21 mouse cellular contexts compared by ENCODE assay signal in genomic region chr11:49721358-49721757, GRCm38 (mm10). TPM values are rescaled to one million over a fixed set of nuclear protein-coding genes. Genes with fewer than 3 reads are reported as not detected.
"Had no signal": no experiment of that assay in that cellular context is flagged by ENCODE, and none has a peak within 500 bp of the region (broad histone marks: within the 10 kb centered on the region; RNA-seq: fewer than 3 reads in every experiment).

No protein-coding gene starts in this region.

- H3K9me3 ChIP-seq: limb, embryonic 13.5 days; midbrain, embryonic 13.5 days; neural tube, embryonic 15.5 days had no signal

- H3K4me3 ChIP-seq: limb, embryonic 13.5 days; midbrain, embryonic 13.5 days; myocyte; neural tube, embryonic 15.5 days had no signal

- H3K36me3 ChIP-seq: midbrain, embryonic 13.5 days; neural tube, embryonic 15.5 days had no signal

- H3K27me3 ChIP-seq: limb, embryonic 13.5 days; midbrain, embryonic 13.5 days; neural tube, embryonic 15.5 days had no signal

- H3K9ac ChIP-seq: limb, embryonic 13.5 days; midbrain, embryonic 13.5 days; neural tube, embryonic 15.5 days had no signal

- H3K4me1 ChIP-seq: limb, embryonic 13.5 days; neural tube, embryonic 15.5 days had no signal

- H3K27ac ChIP-seq: limb, embryonic 13.5 days; midbrain, embryonic 13.5 days; neural tube, embryonic 15.5 days had no signal

- DNase-seq: kidney, adult 8-10 months; kidney, postnatal 10 days; kidney, postnatal 4 days; left cerebral cortex, postnatal 4 days; lung, adult 18-20 months; retina, postnatal 1 day; right cerebral cortex, postnatal 4 days; spleen, adult 18-20 months; thymus, postnatal 25 days had no signal

- H3K4me2 ChIP-seq: limb, embryonic 13.5 days; midbrain, embryonic 13.5 days; neural tube, embryonic 15.5 days had no signal

- ATAC-seq: intestine, postnatal 0 days; midbrain, embryonic 13.5 days had no signal

RNA-seq across cellular contexts. Expression of gene Scgb3a1, which starts 57.9 kb away (rescaled TPM):
- total RNA-seq: layer of hippocampus, adult 8-10 months; layer of hippocampus, postnatal 14 days; left cerebral cortex, adult 18-20 months; left cerebral cortex, postnatal 10 days; left cerebral cortex, postnatal 4 days; midbrain, postnatal 0 days had no signal
- polyA plus RNA-seq: limb, embryonic 13.5 days; midbrain, embryonic 13.5 days; myocyte; neural tube, embryonic 11.5 days; neural tube, embryonic 15.5 days; stomach, embryonic 14.5 days had no signal
